8 mouse cellular contexts compared by ENCODE assay signal in the genomic region with DNA sequence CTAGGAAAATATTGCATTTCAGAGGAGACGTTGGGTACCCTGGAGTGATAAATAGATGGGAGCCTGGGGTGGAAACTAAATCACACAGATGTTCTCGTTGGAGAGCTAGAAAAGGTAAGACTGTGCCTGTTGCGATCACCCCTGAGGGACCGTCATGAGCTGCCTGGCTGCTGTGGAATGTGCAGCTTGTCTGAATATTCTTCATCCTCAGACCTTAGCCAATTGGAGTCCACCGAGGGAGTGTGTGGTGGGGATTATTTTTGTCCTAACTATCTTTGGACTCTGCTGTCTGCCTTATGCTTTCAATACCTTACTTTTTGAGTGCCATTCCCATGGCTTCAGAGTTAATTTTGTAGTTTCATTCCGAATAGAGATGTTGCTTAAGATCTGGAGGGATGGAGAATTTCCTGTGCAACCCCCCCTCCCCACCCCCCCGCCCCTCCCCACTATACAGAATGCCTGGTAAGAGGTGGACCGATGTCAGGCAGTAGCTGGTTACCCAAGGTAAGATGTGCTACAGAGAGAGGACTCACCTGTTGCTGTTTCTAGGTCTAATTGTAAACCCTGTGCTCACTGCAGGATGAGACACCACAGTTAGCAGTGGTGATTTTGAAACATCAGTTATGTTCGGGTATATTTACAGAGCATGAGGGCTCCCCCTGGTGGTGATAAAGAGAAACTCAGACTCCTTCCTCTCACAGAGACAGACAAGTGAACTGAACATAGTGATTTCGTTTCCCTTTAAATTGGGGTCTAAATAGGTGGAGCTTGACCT. TPM values are rescaled to one million over a fixed set of nuclear protein-coding genes. Genes with fewer than 3 reads are reported as not detected.
A peak's percentile ranks its signal among the peaks of the same experiment; 100 is the strongest.
DNase-seq lines count a peak whose midpoint lies in the region; ATAC-seq and TF ChIP-seq lines count a peak whose summit lies in the region.

No protein-coding gene starts in this region.

- H3K4me3 ChIP-seq in forebrain, embryonic 15.5 days: no peak overlapping the region
- no peak overlapping the region for H3K4me3 ChIP-seq in lung, adult 2 months (replicated peaks; ENCODE audit: extremely low read depth, low read depth, low read length)

- DNase-seq in Patski (ENCODE audit: low read depth, low spot score): no peak
- DNase-seq in cerebellum, adult 11-12 months: peak; percentile 19
- peak; percentile 71 for DNase-seq in heart, postnatal 4 days
- peak; percentile 36 to 86 for DNase-seq in layer of hippocampus, adult 18-20 months (ENCODE audit: low spot score in 2 of 2)
- DNase-seq in lung, adult 2 months: no peak
- DNase-seq in ovary, postnatal 10 days (ENCODE audit: low spot score): peak; percentile 19
- peak; percentile 44 for DNase-seq in yolk sac, embryonic 10.5 days (ENCODE audit: low spot score)

- POLR2A ChIA-PET in Patski (lab: Charles Lee): no interaction called here

- no peaks in the 10 kb centered on the region for H3K36me3 ChIP-seq in forebrain, embryonic 15.5 days

- peak; percentile 78 for TF ChIP-seq CTCF in Patski (IDR thresholded peaks at IDR 0.05)
- peak; percentile 43; the same call in 1 of the 2 replicates for TF ChIP-seq CTCF in lung, adult 2 months (IDR thresholded peaks at IDR 0.05; ENCODE audit: insufficient read depth, low read length)

- 64% methylated on average over 10 of the region's 10 CpGs for WGBS in forebrain, embryonic 15.5 days
- 48% methylated on average over 10 of the region's 10 CpGs for whole genome bisulfite sequencing in lung, adult 2 months

- no peak overlapping the region for H3K27ac ChIP-seq in forebrain, embryonic 15.5 days (replicated peaks)

- ATAC-seq in Patski: peak; percentile 88
- ATAC-seq in forebrain, embryonic 15.5 days (replicated peaks): peak; percentile 93

- in situ Hi-C loops in Patski (cut with MboI; ENCODE audit: low pct_unique_long_range_greater_than_20kb): no loop called here

- CTCF ChIA-PET in Patski (lab: Charles Lee): interaction anchor here (1.0 to 5.0 kb wide), 9 partner anchors 9 to 458 kb away, joined by 3 to 27 read pairs (median 3); no protein-coding TSS in a partner anchor

- TF ChIP-seq POLR2A in lung, adult 2 months (IDR thresholded peaks at IDR 0.05; ENCODE audit: borderline replicate concordance, extremely low read depth, low read depth, low read length): no peak

- no peaks in the 10 kb centered on the region for H3K27me3 ChIP-seq in Patski
- H3K27me3 ChIP-seq in forebrain, embryonic 15.5 days: no peaks in the 10 kb centered on the region

- no peaks in the 10 kb centered on the region for H3K4me1 ChIP-seq in forebrain, embryonic 15.5 days
- H3K4me1 ChIP-seq in lung, adult 2 months (ENCODE audit: control insufficient read depth, insufficient read depth, low read length): peaks cover 6% of the 10 kb centered on the region; the same call in 1 of the 2 replicates

- H3K9ac ChIP-seq in forebrain, embryonic 15.5 days (replicated peaks): no peak overlapping the region

- H3K9me3 ChIP-seq in forebrain, embryonic 15.5 days: no peaks in the 10 kb centered on the region

- no peak overlapping the region for H3K4me2 ChIP-seq in forebrain, embryonic 15.5 days (replicated peaks)

RNA-seq across cellular contexts. Expression of a gene that starts 15.0 kb away (rescaled TPM):
- polyA plus RNA-seq in Patski (2021): 37.9 TPM
- polyA plus RNA-seq in forebrain, embryonic 15.5 days (2015; fragmentation: Nextera tagmentation; extraction: Ambion mirVana): 47.8 and 51.1 TPM in 2 replicates
- 10 to 100 TPM; 22.9 to 24.2 TPM for total RNA-seq in heart, postnatal 4 days (2021)
- total RNA-seq in layer of hippocampus, adult 18-20 months (2021): 10 to 100 TPM; 35.0 to 35.6 TPM
- 4.9 and 6.3 TPM in 2 replicates for polyA plus RNA-seq in lung, adult 2 months (2012; rRNA removed)

RNA-seq across cellular contexts. Expression of a gene that starts 45.0 kb away (rescaled TPM):
- 81.1 TPM for polyA plus RNA-seq in Patski (2021)
- polyA plus RNA-seq in forebrain, embryonic 15.5 days (2015; fragmentation: Nextera tagmentation; extraction: Ambion mirVana): 0.42 and 0.65 TPM in 2 replicates
- 1 to 10 TPM in 1 of 2 experiments, under 1 TPM in 1; 0.93 to 2.1 TPM for total RNA-seq in heart, postnatal 4 days (2021)
- total RNA-seq in layer of hippocampus, adult 18-20 months (2021): 1 to 10 TPM in 1 of 2 experiments, under 1 TPM in 1; 0.81 to 1.8 TPM
- 10.6 and 16.1 TPM in 2 replicates for polyA plus RNA-seq in lung, adult 2 months (2012; rRNA removed)

Comparison
In these comparisons a context has a peak if more than half of its experiments do, and no peak if none do; other contexts are left out.
1. DNase-seq: peak in cerebellum, adult 11-12 months (single experiment), heart, postnatal 4 days (single experiment), layer of hippocampus, adult 18-20 months (2 of 2), ovary, postnatal 10 days (single experiment) and yolk sac, embryonic 10.5 days (single experiment); none in Patski (single experiment) and lung, adult 2 months (single experiment).